Mouse (Mus musculus): Measurements from ENCODE around the gene 4930467E23Rik.
A peak's percentile ranks its signal among the peaks of the same experiment; 100 is the strongest.
"Not testable (repeated sequence)": the region's sequence is repeated elsewhere in the genome, so short reads cannot be mapped to it uniquely, and the experiment has no call there.

Gene 4930467E23Rik

GRCm38 (mm10) chr8:19729276-19729675 is at the start of gene 4930467E23Rik:
Gene 4930467E23Rik (plus strand): TSS chr8:19729576.
- DNase-seq (ENCODE audit: low spot score) = not testable (repeated sequence)

DNA sequence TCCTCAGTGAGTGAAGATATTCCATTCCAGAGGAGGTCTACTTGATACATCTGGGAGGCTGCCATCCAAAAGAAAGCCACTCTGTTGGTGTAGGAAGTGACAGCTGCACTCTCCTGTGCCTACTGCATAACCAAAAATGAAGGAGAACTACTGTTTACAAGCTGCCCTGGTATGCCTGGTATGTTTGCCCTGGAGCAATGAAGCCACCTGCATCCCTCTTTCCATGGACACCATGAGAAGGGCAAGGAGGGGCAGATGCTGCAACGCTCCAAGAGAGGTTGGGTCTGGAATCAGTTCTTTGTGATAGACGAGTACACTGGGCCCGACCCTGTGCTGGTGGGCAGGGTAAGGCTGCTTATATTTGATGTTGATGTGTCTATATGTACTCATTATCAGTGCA is 47.1 kb upstream of the 4930467E23Rik start:
- DNase-seq (ENCODE audit: low spot score) = not testable (repeated sequence)

- DNase-seq (ENCODE audit: low spot score) = not testable (repeated sequence)
Observed at GRCm38 (mm10) chr8:19685476-19685875, 43.9 kb upstream of the 4930467E23Rik start.

GRCm38 (mm10) chr8:19688802-19689525 is 40.4 kb upstream of the 4930467E23Rik start:
- DNase-seq (ENCODE audit: low spot score) = not testable (repeated sequence)

GRCm38 (mm10) chr8:19689745-19690144 is 39.6 kb upstream of the 4930467E23Rik start:
- DNase-seq (ENCODE audit: low spot score) = not testable (repeated sequence)

DNA sequence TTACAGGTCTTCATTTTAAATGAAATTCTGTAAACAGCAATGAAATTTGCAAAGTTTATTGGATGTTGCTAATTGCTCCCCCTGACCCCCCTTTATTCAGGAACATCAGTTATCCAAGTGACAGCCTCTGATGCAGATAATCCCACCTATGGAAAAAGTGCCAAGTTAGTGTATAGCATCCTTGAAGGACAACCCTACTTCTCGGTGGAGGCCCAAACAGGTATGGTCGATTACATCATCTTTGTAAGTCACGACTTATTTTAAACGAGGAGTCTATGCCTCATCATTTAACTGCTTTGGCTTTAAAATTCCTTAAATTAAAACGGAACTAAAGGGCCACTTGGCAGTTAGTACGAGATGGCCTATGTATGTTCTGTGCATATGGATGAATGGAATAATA is 38.0 kb upstream of the 4930467E23Rik start:
- DNase-seq (ENCODE audit: low spot score) = not testable (repeated sequence)

DNA sequence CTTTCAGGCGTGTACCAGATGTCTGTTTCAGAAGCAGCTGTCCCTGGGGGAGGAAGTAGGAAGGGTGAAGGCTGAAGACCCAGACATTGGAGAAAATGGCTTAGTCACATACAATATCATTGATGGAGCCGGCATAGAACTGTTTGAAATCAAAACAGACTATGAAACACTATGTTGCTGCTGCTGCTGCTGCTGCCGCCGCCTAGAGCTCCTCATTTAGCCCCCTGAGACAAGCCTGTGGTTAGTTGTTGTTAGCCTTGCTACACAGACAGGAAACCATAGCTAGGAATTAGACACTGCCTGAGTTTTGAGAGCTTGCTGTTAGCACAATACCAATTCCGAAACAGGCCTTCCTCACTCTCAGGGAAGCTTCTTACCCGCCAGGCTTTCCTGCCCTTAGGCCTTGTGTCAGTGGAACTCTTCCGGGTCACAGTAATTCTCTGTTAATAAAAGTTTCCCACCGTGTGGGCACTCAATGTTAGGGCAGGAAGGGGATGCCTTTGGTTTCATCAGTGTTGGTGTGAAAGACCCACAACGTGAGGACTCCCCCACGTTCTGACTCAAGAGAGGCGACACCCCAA is 31.8 kb upstream of the 4930467E23Rik start:
- DNase-seq (ENCODE audit: low spot score) = not testable (repeated sequence)

- DNase-seq (ENCODE audit: low spot score) = not testable (repeated sequence)
Observed at GRCm38 (mm10) chr8:19698123-19698522, 31.3 kb upstream of the 4930467E23Rik start.

GRCm38 (mm10) chr8:19698722-19699121 is 30.7 kb upstream of the 4930467E23Rik start:
- peak; percentile 64 for DNase-seq (ENCODE audit: low spot score)

GRCm38 (mm10) chr8:19701326-19701725 is 28.1 kb upstream of the 4930467E23Rik start:
- DNase-seq (ENCODE audit: low spot score) = not testable (repeated sequence)

GRCm38 (mm10) chr8:19702276-19702675 is 27.1 kb upstream of the 4930467E23Rik start:
- DNase-seq (ENCODE audit: low spot score) = not testable (repeated sequence)

DNA sequence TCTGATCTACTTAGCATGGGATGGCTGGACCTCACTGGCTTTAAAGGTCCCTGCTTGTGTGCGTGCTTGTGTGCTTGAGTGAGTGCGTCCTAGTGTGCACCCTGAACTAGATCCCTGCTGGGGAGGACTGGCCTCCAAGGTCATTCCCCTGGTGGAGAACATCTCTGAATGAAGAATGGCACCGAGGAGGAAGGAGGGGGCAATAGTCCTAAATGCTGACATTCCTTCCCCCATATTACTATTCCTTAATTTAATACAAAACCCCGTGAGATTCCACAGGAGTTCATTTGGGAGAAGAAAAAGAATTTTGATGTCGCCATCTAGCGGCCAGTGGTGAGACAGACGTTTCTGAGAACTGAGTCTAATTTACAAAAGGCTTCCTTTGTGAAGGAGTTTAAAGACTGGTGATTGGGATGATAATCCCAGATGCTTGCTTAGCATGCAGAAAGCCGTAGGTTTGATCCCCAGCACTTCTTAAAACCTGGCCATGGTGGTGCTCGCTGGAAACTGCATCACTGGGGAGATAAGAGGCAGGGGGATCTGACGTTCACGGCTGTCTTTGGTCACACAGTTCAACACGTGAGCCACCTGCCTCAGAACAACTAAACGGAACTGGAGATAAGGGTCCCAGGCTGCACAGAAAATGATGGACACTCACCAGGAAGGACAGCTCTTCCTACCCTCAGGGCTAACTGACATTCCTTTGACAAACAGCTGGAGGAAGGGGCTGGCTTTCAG is 26.2 kb upstream of the 4930467E23Rik start:
- DNase-seq (ENCODE audit: low spot score) = peak; percentile 89

- DNase-seq (ENCODE audit: low spot score) = not testable (repeated sequence)
Observed at GRCm38 (mm10) chr8:19703906-19704305, 25.5 kb upstream of the 4930467E23Rik start.

GRCm38 (mm10) chr8:19704441-19705215 is 24.7 kb upstream of the 4930467E23Rik start:
- DNase-seq (ENCODE audit: low spot score) = peak; percentile 38

DNA sequence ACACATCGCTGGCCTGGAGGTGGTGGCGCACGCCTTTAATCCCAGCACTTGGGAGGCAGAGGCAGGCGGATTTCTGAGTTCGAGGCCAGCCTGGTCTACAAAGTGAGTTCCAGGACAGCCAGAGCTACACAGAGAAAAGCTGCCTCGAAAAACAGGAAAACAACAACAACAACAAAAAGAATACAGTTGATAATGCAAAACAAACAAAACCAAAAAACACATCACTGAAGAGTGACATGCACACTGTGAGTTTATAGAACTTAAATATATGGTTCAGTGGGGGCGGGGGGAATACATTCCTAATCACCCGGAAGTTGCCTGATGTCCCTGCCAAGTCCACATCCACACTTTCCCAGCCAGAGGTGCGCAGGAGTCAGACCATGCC is 24.2 kb upstream of the 4930467E23Rik start:
- DNase-seq (ENCODE audit: low spot score) = not testable (repeated sequence)

DNA sequence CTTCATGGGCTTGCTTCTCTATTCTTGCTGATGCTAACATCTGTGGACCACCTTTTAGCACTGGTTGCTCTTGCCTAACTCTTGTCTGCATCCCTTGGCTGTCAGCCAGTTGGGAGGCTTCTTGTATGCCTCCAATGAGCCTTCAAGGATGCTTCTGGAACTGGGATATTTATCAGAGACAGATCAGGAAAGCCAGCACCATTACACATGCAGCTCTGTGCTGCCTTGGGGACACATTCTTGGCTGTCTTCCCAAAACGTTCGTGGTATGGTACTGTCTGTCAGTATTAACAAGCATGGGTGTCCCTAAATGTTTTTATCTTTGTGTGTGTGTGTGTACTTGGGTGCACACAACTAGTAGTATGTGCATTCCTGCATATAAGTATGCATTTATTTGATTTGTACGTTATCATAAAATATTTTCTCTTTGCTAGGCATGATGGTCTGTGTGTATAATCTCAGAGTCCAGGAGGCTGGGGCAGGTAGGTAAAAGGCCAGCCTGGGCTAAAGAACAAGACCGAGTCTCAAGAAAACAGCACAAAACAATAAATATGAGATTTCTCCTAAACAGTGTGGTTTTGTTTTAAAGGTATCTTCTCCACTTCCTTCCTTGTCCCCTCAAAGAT is 23.2 kb upstream of the 4930467E23Rik start:
- not testable (repeated sequence) for DNase-seq (ENCODE audit: low spot score)

DNA sequence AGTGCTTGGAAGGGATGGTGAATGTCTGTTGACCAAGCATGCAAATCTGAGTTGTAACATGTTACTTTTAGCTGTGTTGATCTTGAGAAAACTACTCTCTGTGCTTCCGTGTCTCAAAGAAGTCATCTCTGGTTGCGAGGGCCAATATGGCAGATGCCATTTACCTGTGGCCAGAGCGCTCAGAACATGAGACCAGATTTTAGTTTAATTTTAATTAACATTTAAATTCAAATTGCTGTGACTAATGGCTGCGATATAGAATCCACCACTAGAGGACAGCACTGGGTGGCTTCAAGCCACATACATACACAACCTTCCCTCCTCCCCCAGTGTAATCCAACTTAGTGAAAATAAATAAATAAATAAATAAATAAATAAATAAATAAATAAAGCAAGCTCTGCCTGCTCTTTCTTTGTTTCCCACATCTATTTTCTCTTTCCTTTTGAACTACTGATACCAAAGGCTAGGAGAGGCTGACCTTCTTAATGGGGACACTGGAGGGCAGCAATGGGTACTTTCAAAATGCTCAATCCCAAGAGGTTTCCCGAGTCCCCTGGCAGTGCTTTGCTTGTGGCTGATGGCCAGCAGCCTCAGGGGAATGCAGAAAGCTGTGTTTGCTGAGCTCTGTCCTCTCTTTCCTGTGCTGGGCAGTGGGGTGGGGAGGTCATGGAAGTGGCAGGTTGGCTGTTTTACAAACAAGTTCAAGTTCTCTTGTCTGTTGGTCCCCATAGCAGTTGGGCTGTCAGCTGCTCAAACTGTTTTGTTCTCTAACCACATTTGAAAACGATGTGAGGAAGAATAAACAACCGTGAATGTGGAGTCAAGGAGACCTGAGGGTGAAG is 22.2 kb upstream of the 4930467E23Rik start:
- peak; percentile 85 for DNase-seq (ENCODE audit: low spot score)

DNA sequence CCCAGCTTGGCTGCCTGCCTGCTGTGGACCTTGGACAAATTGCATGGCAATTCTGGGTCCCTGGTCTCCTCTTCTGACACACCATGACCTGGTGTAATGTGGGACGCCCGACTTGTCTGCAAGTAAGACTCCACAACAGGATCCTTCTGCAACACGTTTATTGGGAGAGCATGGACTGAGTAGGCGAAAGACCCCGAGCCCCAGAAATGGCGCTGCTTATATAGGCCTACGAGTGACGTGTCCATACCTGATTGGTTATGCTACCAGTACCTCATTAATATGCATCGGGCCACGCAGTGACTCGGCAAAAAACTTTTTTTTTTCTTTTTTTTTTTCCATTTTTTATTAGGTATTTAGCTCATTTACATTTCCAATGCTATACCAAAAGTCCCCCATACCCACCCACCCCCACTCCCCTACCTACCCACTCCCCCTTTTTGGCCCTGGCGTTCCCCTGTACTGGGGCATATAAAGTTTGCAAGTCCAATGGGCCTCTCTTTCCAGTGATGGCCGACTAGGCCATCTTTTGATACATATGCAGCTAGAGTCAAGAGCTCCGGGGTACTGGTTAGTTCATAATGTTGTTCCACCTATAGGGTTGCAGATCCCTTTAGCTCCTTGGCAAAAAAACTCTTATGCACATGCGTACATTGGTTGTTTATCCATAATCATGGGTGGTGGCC is 21.5 kb upstream of the 4930467E23Rik start:
- DNase-seq (ENCODE audit: low spot score) = not testable (repeated sequence)

DNA sequence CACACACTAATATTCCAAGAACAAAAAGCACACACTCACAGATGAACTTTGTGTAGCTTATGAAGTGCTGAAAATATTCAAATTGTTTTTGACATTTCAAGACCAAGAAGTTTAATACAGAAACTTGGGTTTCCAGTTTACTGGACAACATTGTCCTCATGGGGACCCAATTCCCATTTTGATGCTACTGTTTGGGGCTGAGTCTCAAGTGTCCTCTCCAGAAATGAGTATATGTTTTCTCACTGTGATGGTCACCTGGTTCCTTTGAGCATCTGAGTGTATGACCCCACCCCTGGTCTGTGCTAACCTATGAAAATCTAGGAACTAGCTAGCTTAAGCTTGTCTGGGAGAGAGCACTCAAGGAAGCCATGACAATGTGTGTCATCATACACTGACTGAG is 20.4 kb upstream of the 4930467E23Rik start:
- not testable (repeated sequence) for DNase-seq (ENCODE audit: low spot score)

GRCm38 (mm10) chr8:19709488-19709887 is 19.9 kb upstream of the 4930467E23Rik start:
- DNase-seq (ENCODE audit: low spot score) = not testable (repeated sequence)
